Mouse (Mus musculus) midbrain, embryonic 16.5 days (tissue): Measurements from ENCODE around the gene Alkbh4. TPM values are rescaled to one million over a fixed set of nuclear protein-coding genes. Genes with fewer than 3 reads are reported as not detected.
"Not testable (repeated sequence)": the region's sequence is repeated elsewhere in the genome, so short reads cannot be mapped to it uniquely, and the experiment has no call there.

ENCODE experiments used
- ATAC-seq: fragments of 200-750 bp; cut with Nextera tagmentation; 2 replicates; pipeline ENCODE4 v1.8.0; 2017; ENCODE audit warnings: moderate TSS enrichment
- H3K27ac ChIP-seq: fragments of 300-500 bp; sonication (generic); 2 replicates; pipeline ENCODE4 v1.5.1; 2014; ENCODE audit warnings: mild to moderate bottlenecking, low read length, mixed read lengths
- H3K27me3 ChIP-seq: fragments of 300-500 bp; sonication (generic); 2 replicates; pipeline ENCODE4 v1.6.1; 2014; ENCODE audit warnings: low read depth, low read length, mixed read lengths; ENCODE audit not compliant: control insufficient read depth, insufficient read depth
- H3K36me3 ChIP-seq: fragments of 300-500 bp; sonication (generic); 2 replicates; pipeline ENCODE4 v1.6.1; 2014; ENCODE audit warnings: mild to moderate bottlenecking, low read length, moderate library complexity, mixed read lengths; ENCODE audit not compliant: control insufficient read depth, insufficient read depth
- H3K4me1 ChIP-seq: fragments of 300-500 bp; sonication (generic); 2 replicates; pipeline ENCODE4 v1.6.1; 2014; ENCODE audit warnings: mild to moderate bottlenecking, low read length, mixed read lengths; ENCODE audit not compliant: control insufficient read depth, insufficient read depth
- H3K4me2 ChIP-seq: fragments of 300-500 bp; sonication (generic); 2 replicates; pipeline ENCODE4 v1.6.1; 2014; ENCODE audit warnings: mild to moderate bottlenecking, low read length, mixed read lengths
- H3K4me3 ChIP-seq: fragments of 300-500 bp; sonication (generic); 2 replicates; pipeline ENCODE4 v1.5.1; 2014; ENCODE audit warnings: low read depth, mild to moderate bottlenecking, low read length, moderate library complexity, mixed read lengths
- H3K9ac ChIP-seq: fragments of 300-500 bp; sonication (generic); 2 replicates; pipeline ENCODE4 v1.6.1; 2014; ENCODE audit warnings: low read depth, low read length, mixed read lengths
- H3K9me3 ChIP-seq: fragments of 300-500 bp; sonication (generic); replicated peaks from 2 replicates; pipeline ENCODE4 v1.6.1; 2014; ENCODE audit warnings: mild to moderate bottlenecking, low read length, mixed read lengths; ENCODE audit not compliant: control insufficient read depth, poor library complexity, severe bottlenecking
- WGBS: fragments of 180-500 bp; shearing (Covaris S2); extraction: QIAGEN DNeasy Blood & Tissue Kit; methylation state at CpG from one replicate; pipeline ENCODE4 v1.1.7; 2014; 5-methylcytosine and 5-hydroxymethylcytosine counted together
- polyA plus RNA-seq: library from polyadenylated mRNA; unstranded; fragments of >200 nt; fragmentation: Nextera tagmentation; extraction: Ambion mirVana; gene quantifications from 2 replicates; pipeline ENCODE4 v1.2.1, GENCODE M21; 2015

Alkbh4 gene
- polyA plus RNA-seq, 1 experiment from 2014 or later = 20.5 TPM

DNA sequence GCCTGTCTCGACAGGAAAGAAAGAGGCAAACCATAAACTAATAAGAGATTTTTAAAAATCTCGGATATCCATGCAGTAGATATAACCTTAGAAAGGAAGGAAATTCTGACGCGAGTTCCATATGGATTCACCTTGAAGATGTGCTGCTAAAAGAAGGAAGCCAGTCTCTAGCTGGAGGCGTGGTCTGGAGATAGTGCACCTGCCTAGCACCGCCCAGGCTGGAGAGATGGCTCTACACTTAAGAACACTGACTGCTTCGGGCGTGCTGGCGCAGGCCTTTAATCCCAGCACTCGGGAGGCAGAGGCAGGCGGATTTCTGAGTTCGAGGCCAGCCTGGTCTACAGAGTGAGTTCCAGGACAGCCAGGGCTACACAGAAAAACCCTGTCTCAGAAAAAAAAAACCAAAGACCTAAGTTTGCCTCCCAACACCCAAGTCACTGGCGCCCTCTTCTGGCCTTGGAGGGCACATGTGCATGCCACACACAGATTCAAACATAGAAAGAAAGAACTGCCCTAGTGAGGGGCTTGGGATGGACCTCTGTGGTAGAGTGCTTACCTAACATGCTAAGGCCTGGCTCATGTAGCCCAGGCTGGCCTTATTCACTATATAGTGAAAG lies 1.8 kb downstream of the Alkbh4 start:
- H3K4me2 ChIP-seq = no peak overlapping the region
- no peak overlapping the region for H3K27ac ChIP-seq
- peaks cover 23% of the 10 kb centered on the region for H3K36me3 ChIP-seq
- ATAC-seq = no peak
- WGBS = 76% methylated on average over 13 of the region's 13 CpGs
- no peaks in the 10 kb centered on the region for H3K9me3 ChIP-seq
- H3K4me3 ChIP-seq = no peak overlapping the region
- H3K9ac ChIP-seq = no peak overlapping the region
- H3K4me1 ChIP-seq = peaks cover 23% of the 10 kb centered on the region
- no peaks in the 10 kb centered on the region for H3K27me3 ChIP-seq

DNA sequence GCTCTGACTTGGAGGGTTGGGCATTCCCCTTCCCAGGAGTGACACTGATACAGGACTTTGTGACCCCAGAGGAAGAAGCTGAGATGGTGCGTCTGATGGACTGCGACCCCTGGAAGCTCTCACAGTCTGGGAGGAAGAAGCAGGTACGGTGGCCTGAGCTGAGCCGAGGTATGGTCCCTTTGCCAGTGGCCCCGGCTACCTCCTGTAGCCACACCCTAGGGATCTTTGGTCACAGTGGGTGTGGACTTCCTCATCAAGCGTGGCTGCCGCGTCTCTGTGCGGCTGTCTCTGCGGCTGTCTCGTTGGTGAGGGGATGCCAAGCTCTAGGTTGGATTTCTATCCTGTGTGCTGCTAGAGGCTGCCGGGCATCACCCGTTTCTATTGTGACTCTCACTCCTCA lies 3.4 kb downstream of the Alkbh4 start:
- H3K27ac ChIP-seq = no peak overlapping the region
- H3K9ac ChIP-seq = no peak overlapping the region
- H3K27me3 ChIP-seq = no peaks in the 10 kb centered on the region
- H3K9me3 ChIP-seq = no peaks in the 10 kb centered on the region
- peaks cover 23% of the 10 kb centered on the region for H3K4me1 ChIP-seq
- peaks cover 23% of the 10 kb centered on the region for H3K36me3 ChIP-seq
- H3K4me3 ChIP-seq = no peak overlapping the region
- ATAC-seq = no peak
- H3K4me2 ChIP-seq = no peak overlapping the region
- WGBS = 96% methylated on average over 13 of the region's 13 CpGs

DNA sequence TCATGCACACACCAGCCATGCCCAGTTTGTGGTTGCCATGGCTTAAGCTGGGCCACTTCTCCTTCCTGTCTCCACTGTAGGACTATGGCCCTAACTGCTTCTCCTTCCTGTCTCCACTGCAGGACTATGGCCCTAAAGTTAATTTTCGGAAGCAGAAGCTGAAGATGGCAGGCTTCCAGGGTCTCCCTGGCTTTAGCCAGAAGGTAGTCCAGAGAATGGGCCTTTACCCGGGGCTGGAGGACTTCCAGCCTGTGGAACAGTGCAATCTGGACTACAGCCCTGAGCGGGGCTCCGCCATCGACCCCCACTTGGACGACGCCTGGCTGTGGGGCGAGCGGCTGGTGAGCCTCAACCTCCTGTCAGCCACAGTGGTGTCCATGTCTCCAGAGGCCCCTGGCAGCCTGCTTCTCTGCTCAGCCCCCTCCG lies 4.1 kb downstream of the Alkbh4 start:
- H3K4me3 ChIP-seq = no peak overlapping the region
- H3K27ac ChIP-seq = no peak overlapping the region
- H3K9ac ChIP-seq = no peak overlapping the region
- H3K4me1 ChIP-seq = peaks cover 16% of the 10 kb centered on the region
- H3K27me3 ChIP-seq = no peaks in the 10 kb centered on the region
- 95% methylated on average over 10 of the region's 10 CpGs for WGBS
- H3K9me3 ChIP-seq = no peaks in the 10 kb centered on the region
- no peak for ATAC-seq
- no peak overlapping the region for H3K4me2 ChIP-seq
- peaks cover 23% of the 10 kb centered on the region for H3K36me3 ChIP-seq

DNA sequence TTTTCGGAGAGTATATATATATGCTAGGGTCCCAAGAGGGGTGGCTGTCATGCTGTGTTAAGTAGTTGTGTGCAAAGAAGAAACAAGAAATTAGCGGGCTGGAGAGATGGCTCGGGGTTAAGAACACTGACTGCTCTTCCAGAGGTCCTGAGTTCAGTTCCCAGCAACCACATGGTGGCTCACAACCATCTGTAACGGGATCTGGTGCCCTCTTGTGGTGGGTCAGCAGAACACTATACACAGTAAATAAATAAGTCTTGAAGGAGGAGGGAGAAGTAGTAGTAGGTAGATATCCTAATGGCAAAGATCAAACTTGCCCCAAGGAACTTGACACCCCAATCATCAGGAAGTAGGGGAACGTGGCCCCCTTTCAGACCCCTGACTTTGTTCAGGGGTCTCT lies 6.8 kb downstream of the Alkbh4 start:
- Histone ChIP-seq H3K4me1 (peaks cover 2% of the 10 kb centered on the region; the same call in 1 of the 2 replicates), H3K4me2 (no peak overlapping the region), H3K4me3 (no peak overlapping the region), H3K36me3 (peaks cover 23% of the 10 kb centered on the region), H3K27me3 (no peaks in the 10 kb centered on the region), H3K27ac (no peak overlapping the region), H3K9ac (no peak overlapping the region), H3K9me3 (no peaks in the 10 kb centered on the region)
- ATAC-seq = no peak
- 86% methylated on average over 5 of the region's 5 CpGs for WGBS

DNA sequence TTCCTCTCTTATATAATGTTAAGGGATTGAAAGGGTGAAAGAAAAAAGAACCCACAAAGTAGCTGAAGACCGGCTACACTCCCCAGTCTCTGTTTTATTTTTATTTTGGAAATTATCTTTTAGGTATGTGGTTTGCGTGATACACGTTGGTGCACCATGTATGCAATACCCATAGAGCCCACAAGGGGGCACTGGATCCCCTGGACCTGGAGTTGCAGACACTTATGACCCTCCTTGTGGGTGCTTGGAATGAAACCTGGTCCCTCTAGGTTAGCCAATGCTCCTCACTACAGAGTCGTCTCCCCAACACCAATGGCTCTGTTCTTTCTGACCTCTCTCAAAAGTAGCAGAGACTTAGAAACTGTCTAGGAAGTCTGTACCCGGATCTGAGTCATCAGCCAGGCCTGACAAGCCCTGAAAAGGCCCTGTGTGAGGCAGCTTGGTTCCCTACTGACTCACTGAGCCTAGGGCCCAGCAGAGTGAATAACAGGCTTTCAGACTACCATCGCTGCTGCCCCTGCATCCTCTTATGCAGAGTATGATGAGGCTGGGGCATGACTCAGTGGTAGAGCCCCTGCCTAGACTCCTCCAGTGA lies 7.3 kb downstream of the Alkbh4 start:
- 92% methylated on average over 6 of the region's 6 CpGs for WGBS
- H3K9ac ChIP-seq = no peak overlapping the region
- H3K27me3 ChIP-seq = no peaks in the 10 kb centered on the region
- no peak overlapping the region for H3K4me3 ChIP-seq
- no peak overlapping the region for H3K27ac ChIP-seq
- H3K36me3 ChIP-seq = peaks cover 23% of the 10 kb centered on the region
- H3K4me1 ChIP-seq = no peaks in the 10 kb centered on the region
- no peak overlapping the region for H3K4me2 ChIP-seq
- H3K9me3 ChIP-seq = no peaks in the 10 kb centered on the region
- ATAC-seq = no peak

DNA sequence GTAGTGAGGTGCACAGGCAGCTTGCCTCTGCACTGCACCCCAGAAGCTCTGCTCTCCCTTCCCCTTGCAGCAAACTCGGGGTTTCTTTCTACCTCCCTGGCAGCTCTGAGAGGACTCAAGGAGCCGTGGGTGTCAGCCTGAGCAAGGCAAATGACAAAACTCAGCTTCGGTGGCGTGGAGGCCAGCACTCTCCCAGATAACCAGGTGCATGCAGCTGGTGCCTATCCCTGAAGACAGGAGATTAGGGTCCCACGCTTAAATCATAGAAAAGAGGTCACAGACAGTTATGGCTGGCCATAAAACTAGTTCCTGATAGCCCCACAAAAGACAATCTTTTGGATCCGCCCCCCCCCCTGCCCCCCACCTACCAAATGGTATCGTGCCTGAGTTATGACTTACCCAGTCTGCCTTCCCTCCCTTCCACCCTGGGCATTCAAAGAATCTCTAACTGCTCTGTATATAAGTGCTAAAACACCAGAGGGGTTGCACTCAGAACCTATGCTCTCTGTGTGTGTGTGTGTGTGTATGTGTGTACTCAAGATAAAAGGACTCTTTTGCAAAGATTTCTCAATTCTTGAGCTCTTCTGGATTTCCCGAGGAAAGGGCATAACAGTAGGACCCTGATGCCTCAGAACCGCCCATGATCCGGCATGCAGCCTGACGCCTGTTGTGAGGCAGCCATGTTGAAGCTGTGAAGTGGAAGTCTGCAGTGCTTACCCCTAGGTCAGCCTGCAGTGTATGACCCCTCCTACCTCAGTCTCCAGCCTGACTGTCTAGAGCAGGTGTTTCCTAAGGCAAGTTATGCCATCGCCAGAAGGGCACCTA lies 8.9 kb downstream of the Alkbh4 start:
- WGBS = 80% methylated on average over 12 of the region's 12 CpGs

DNA sequence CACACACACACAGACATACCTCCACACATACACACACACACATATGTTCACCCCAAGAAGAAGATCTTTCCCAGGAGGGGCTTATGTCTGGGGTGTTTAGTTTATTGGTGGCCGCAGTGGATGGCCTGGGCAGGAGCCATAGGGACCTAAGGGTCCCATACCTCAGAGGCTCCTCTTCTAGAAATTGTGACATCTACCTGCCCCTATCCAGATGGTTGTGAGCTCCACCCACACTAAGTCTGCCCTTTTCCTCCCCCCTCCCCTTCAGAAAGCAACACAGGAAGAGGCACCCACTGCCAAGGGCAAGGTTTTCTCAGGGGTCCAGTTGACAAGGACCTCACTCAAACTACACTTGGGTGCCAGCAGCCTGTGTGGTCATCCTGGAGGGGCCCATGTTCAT lies 11.0 kb downstream of the Alkbh4 start:
- 94% methylated on average over 1 of the region's 1 CpGs for WGBS
- H3K9ac ChIP-seq = no peak overlapping the region
- ATAC-seq = no peak
- no peaks in the 10 kb centered on the region for H3K4me1 ChIP-seq
- no peak overlapping the region for H3K27ac ChIP-seq
- H3K36me3 ChIP-seq = 0 out of 2 replicates have a peak, but pooled peaks cover 3% of the 10 kb centered on the region
- no peak overlapping the region for H3K4me2 ChIP-seq
- no peak overlapping the region for H3K4me3 ChIP-seq
- H3K9me3 ChIP-seq = no peaks in the 10 kb centered on the region
- no peaks in the 10 kb centered on the region for H3K27me3 ChIP-seq

More for the DNA sequence above, 8.9 kb downstream of the Alkbh4 start:
- no peak overlapping the region for H3K4me2 ChIP-seq
- peaks cover 18% of the 10 kb centered on the region for H3K36me3 ChIP-seq
- no peaks in the 10 kb centered on the region for H3K27me3 ChIP-seq
- ATAC-seq = no peak
- H3K9ac ChIP-seq = no peak overlapping the region
- H3K27ac ChIP-seq = no peak overlapping the region
- no peak overlapping the region for H3K4me3 ChIP-seq
- H3K4me1 ChIP-seq = no peaks in the 10 kb centered on the region
- H3K9me3 ChIP-seq = no peaks in the 10 kb centered on the region

DNA sequence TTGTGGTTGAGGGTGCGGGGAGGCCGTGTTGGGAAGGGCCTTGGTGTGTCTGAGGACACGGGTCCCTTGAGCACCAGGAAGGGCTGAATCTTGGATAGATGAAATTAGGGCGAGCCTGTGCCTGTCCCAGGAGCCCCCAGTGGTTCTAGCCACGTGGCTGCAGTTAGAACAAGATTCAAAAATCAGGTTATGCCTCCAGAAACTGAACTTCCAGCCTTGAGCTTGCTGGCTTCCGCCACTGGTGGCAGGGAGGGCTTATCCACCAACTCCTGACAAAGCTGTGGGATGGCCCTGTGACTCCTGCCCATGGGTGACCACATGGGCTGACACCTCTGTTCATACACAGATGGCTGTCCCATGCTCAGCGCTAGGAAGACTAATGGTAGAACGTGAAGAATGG lies 11.8 kb downstream of the Alkbh4 start:
- H3K4me1 ChIP-seq = no peaks in the 10 kb centered on the region
- 75% methylated on average over 8 of the region's 8 CpGs for WGBS
- no peaks in the 10 kb centered on the region for H3K36me3 ChIP-seq
- H3K9ac ChIP-seq = no peak overlapping the region
- no peak overlapping the region for H3K27ac ChIP-seq
- ATAC-seq = no peak
- H3K27me3 ChIP-seq = no peaks in the 10 kb centered on the region
- no peaks in the 10 kb centered on the region for H3K9me3 ChIP-seq
- H3K4me2 ChIP-seq = no peak overlapping the region
- no peak overlapping the region for H3K4me3 ChIP-seq

DNA sequence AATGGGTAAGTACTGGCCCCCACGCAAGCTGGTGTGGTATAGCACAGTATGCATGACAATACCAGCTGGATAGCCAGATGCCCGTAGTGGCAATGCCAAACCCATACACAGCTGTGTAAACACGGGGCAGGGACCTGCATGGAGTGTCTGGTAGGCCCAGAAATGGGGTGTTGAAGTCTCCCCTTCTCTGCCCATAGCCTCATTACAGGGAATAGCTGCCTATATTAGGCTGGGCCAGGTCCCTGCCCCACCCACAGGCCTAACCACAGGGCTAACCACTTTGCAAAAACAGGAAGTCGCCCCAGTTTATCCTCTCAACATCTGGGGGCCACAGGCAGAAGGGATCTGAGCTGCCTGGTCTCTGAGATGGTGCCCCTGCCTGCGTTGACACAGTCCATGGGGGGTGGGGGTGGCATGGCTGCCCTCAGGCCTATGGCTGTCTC lies 13.2 kb downstream of the Alkbh4 start:
- not testable (repeated sequence) for H3K27me3 ChIP-seq, H3K9me3 ChIP-seq, H3K4me3 ChIP-seq, H3K4me2 ChIP-seq, H3K27ac ChIP-seq, H3K36me3 ChIP-seq, ATAC-seq, H3K4me1 ChIP-seq, H3K9ac ChIP-seq
- WGBS = 81% methylated on average over 5 of the region's 5 CpGs
